Mouse (Mus musculus) C2C12 (cell line): Measurements from ENCODE around the gene Sdk1.
"Not testable (repeated sequence)": the region's sequence is repeated elsewhere in the genome, so short reads cannot be mapped to it uniquely, and the experiment has no call there.

ENCODE experiments used
- CEBPB ChIP-seq: IDR thresholded peaks from one replicate; pipeline ENCODE4 v1.6.1; 2011; ENCODE audit warnings: low read depth, mild to moderate bottlenecking, control low read depth, moderate library complexity
- CTCF ChIP-seq: IDR thresholded peaks from one replicate; pipeline ENCODE4 v1.5.1; 2011; ENCODE audit not compliant: control insufficient read depth, insufficient read depth, insufficient read length
- FOSL1 ChIP-seq: IDR thresholded peaks from one replicate; pipeline ENCODE4 v1.8.0; 2011; ENCODE audit warnings: mild to moderate bottlenecking, low read length; ENCODE audit not compliant: poor library complexity, insufficient read depth, severe bottlenecking
- MAX ChIP-seq: IDR thresholded peaks from one replicate; pipeline ENCODE4 v1.6.1; 2011; ENCODE audit warnings: mild to moderate bottlenecking, control low read depth
- USF1 ChIP-seq: IDR thresholded peaks from one replicate; pipeline ENCODE4 v1.6.1; 2011; ENCODE audit warnings: low read depth, mild to moderate bottlenecking, control low read depth, moderate library complexity

DNA sequence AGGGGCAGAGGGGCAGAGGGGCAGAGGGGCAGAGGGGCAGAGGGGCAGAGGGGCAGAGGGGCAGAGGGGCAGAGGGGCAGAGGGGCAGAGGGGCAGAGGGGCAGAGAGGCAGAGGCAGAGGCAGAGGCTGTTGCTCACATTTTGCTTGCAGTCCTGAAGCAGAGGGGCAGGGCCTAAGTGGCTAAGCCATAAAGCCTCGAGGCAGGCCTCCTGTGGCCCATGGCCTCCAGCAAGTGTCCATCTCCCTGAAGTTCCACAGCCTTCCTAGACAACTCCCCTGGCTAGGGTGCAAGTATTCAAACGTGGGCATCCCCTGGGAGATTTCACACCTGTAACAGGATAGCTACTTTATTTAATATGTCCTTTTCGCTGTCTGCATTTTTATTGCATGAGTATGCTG lies 395.8 kb downstream of the Sdk1 start:
- not testable (repeated sequence) for TF ChIP-seq CTCF, FOSL1, USF1, CEBPB, MAX
